Mouse (Mus musculus): ENCODE results near the gene Gm20388. TPM values are rescaled to one million over a fixed set of nuclear protein-coding genes. Genes with fewer than 3 reads are reported as not detected.

Gm20388 gene
- polyA plus RNA-seq, 1 experiment = 10.6 TPM

DNA sequence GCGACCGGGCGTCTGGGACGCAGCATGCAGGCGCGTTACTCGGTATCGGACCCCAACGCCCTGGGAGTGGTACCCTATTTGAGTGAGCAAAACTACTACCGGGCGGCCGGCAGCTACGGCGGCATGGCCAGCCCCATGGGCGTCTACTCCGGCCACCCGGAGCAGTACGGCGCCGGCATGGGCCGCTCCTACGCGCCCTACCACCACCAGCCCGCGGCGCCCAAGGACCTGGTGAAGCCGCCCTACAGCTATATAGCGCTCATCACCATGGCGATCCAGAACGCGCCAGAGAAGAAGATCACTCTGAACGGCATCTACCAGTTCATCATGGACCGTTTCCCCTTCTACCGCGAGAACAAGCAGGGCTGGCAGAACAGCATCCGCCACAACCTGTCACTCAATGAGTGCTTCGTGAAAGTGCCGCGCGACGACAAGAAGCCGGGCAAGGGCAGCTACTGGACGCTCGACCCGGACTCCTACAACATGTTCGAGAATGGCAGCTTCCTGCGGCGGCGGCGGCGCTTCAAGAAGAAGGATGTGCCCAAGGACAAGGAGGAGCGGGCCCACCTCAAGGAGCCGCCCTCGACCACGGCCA lies 1206.0 kb downstream of the Gm20388 start:
- H3K4me1 ChIP-seq (ENCODE audit: control insufficient read depth, insufficient read depth, low read length) = no peaks in the 10 kb centered on the region
- no peak overlapping the region for H3K4me3 ChIP-seq (replicated peaks; ENCODE audit: control insufficient read depth, low read depth, low read length)
- TF ChIP-seq CTCF (IDR thresholded peaks at IDR 0.05; ENCODE audit: control insufficient read depth, insufficient read depth, low read length) = no peak
- TF ChIP-seq POLR2A (IDR thresholded peaks at IDR 0.05; ENCODE audit: borderline replicate concordance, control insufficient read depth, low read depth, low read length) = no peak
- WGBS = 10% methylated on average over 55 of the region's 55 CpGs
- H3K27ac ChIP-seq (ENCODE audit: control insufficient read depth, insufficient read depth, low read depth, low read length, poor library complexity) = no peak overlapping the region

- Histone ChIP-seq H3K4me1 (ENCODE audit: control insufficient read depth, insufficient read depth, low read length) (no peaks in the 10 kb centered on the region), H3K27ac (ENCODE audit: control insufficient read depth, insufficient read depth, low read depth, low read length, poor library complexity) (no peak overlapping the region), H3K4me3 (replicated peaks; ENCODE audit: control insufficient read depth, low read depth, low read length) (no peak overlapping the region)
- WGBS = 4% methylated on average over 62 of the region's 62 CpGs
- TF ChIP-seq POLR2A (IDR thresholded peaks at IDR 0.05; ENCODE audit: borderline replicate concordance, control insufficient read depth, low read depth, low read length) (no peak), CTCF (IDR thresholded peaks at IDR 0.05; ENCODE audit: control insufficient read depth, insufficient read depth, low read length) (no peak)
Observed at GRCm38 (mm10) chr8:121117186-121117651, 1206.6 kb downstream of the Gm20388 start.

- 6% methylated on average over 28 of the region's 28 CpGs for WGBS
- Histone ChIP-seq H3K4me1 (ENCODE audit: control insufficient read depth, insufficient read depth, low read length) (no peaks in the 10 kb centered on the region), H3K4me3 (replicated peaks; ENCODE audit: control insufficient read depth, low read depth, low read length) (no peak overlapping the region), H3K27ac (ENCODE audit: control insufficient read depth, insufficient read depth, low read depth, low read length, poor library complexity) (no peak overlapping the region)
- TF ChIP-seq POLR2A (IDR thresholded peaks at IDR 0.05; ENCODE audit: borderline replicate concordance, control insufficient read depth, low read depth, low read length) = no peak
Observed at GRCm38 (mm10) chr8:121117906-121118305, 1207.3 kb downstream of the Gm20388 start.

- Histone ChIP-seq H3K4me3 (replicated peaks; ENCODE audit: control insufficient read depth, low read depth, low read length) (no peak overlapping the region), H3K27ac (ENCODE audit: control insufficient read depth, insufficient read depth, low read depth, low read length, poor library complexity) (no peak overlapping the region), H3K4me1 (ENCODE audit: control insufficient read depth, insufficient read depth, low read length) (no peaks in the 10 kb centered on the region)
- 13% methylated on average over 18 of the region's 18 CpGs for WGBS
- no peak for TF ChIP-seq CTCF (IDR thresholded peaks at IDR 0.05; ENCODE audit: control insufficient read depth, insufficient read depth, low read length)
- no peak for TF ChIP-seq POLR2A (IDR thresholded peaks at IDR 0.05; ENCODE audit: borderline replicate concordance, control insufficient read depth, low read depth, low read length)
Observed at GRCm38 (mm10) chr8:121118634-121119420, 1208.2 kb downstream of the Gm20388 start.

DNA sequence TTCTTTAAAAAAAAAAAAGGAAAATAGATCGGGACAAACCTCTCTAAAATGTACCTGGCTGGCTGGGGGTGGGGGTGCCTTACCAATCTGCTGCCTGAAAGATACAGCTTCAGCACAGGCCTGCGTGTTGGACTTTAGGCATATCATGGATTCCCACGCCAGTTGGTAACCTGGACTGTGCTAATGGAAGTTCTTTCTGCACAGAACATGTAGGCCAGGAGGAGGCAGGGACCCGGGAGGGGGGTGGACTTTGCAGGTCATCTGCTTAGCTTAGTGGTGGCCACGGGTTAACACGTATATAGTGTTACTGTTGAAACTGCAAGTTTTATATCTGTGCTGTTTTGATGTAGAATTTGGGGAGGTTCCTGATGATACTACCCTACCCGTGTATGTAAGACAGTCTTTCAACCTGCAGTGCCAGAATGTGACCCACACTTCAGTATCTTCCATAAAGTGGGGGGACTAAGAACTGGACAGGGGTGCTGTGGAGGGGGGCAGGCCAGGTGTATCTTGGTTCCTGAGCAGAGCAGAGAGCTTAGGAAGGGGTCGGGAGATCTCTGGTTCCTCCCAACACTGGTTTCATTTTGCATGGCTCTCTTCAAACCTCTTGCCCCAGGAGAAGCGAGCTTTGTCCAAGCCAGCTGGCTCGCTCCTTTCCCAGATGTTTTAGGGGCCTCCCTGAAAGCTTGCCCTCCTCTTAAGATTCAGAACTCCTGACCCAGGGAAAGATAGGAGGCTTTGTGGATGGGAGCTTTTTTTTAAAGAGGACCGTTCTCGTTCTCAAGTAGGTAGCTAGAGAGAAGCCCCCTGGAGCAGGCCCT lies 1209.2 kb downstream of the Gm20388 start:
- 43% methylated on average over 12 of the region's 12 CpGs for WGBS
- TF ChIP-seq CTCF (IDR thresholded peaks at IDR 0.05; ENCODE audit: control insufficient read depth, insufficient read depth, low read length) = no peak
- no peak for TF ChIP-seq POLR2A (IDR thresholded peaks at IDR 0.05; ENCODE audit: borderline replicate concordance, control insufficient read depth, low read depth, low read length)
- H3K27ac ChIP-seq (ENCODE audit: control insufficient read depth, insufficient read depth, low read depth, low read length, poor library complexity) = no peak overlapping the region
- no peaks in the 10 kb centered on the region for H3K4me1 ChIP-seq (ENCODE audit: control insufficient read depth, insufficient read depth, low read length)
- no peak overlapping the region for H3K4me3 ChIP-seq (replicated peaks; ENCODE audit: control insufficient read depth, low read depth, low read length)

DNA sequence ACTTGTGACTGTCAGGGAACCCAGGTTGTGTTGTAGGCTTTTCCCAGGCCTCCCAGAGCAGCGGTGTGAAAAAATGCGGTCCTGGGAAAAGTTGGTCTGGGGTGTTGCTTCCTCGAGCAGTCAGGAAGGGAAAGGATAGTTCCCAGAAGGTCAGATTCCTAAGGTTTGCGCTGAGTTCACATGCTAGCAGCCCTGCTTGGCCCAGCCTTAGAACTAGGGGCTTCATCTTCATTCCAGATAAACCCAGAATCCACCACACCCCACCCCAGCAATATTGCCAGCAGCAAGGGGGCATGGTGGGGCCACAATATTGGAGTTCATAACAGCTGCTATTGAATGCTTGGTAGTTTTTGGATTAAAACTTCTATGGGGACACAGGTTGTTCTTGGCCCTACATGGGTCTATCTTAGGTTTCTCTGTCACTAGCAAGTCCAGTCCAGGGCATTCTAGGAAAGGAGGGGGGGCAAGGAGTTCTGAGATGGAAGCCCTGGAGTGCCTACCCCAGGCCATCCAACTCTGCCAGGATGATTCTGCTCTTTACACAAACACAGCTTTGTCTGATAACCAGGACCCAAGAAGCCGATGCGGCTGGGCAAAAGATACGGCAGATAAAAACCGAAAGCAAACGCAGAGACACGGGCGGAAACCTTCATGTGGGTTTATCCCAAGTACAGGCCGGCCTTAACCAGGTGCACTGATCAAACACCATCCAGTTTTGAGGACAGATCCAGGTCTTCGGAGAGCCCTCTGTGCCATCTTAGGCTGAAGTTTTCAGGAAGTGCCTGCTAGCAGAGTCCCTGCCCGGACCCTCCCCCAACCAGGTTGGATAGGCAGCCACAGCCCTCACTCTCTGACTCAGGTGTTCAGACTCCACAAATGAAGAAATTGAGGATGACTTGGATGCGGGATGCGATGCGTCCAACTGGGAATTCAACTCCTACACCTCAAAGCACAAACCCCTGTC lies 1210.1 kb downstream of the Gm20388 start:
- TF ChIP-seq POLR2A (IDR thresholded peaks at IDR 0.05; ENCODE audit: borderline replicate concordance, control insufficient read depth, low read depth, low read length) = no peak
- no peak for TF ChIP-seq CTCF (IDR thresholded peaks at IDR 0.05; ENCODE audit: control insufficient read depth, insufficient read depth, low read length)
- H3K4me1 ChIP-seq (ENCODE audit: control insufficient read depth, insufficient read depth, low read length) = no peaks in the 10 kb centered on the region
- H3K4me3 ChIP-seq (replicated peaks; ENCODE audit: control insufficient read depth, low read depth, low read length) = no peak overlapping the region
- 29% methylated on average over 17 of the region's 17 CpGs for WGBS
- H3K27ac ChIP-seq (ENCODE audit: control insufficient read depth, insufficient read depth, low read depth, low read length, poor library complexity) = no peak overlapping the region

GRCm38 (mm10) chr8:121121704-121122103 lies 1211.1 kb downstream of the Gm20388 start:
- H3K4me1 ChIP-seq (ENCODE audit: control insufficient read depth, insufficient read depth, low read length) = no peaks in the 10 kb centered on the region
- no peak overlapping the region for H3K27ac ChIP-seq (ENCODE audit: control insufficient read depth, insufficient read depth, low read depth, low read length, poor library complexity)
- WGBS = 55% methylated on average over 8 of the region's 8 CpGs
- H3K4me3 ChIP-seq (replicated peaks; ENCODE audit: control insufficient read depth, low read depth, low read length) = no peak overlapping the region
- TF ChIP-seq POLR2A (IDR thresholded peaks at IDR 0.05; ENCODE audit: borderline replicate concordance, control insufficient read depth, low read depth, low read length) (no peak), CTCF (IDR thresholded peaks at IDR 0.05; ENCODE audit: control insufficient read depth, insufficient read depth, low read length) (no peak)

Data from bone marrow, adult 2 months (tissue).